ENCODE assay signal across 11 mouse cellular contexts in genomic region chr5:144162813-144163517, GRCm38 (mm10). TPM values are rescaled to one million over a fixed set of nuclear protein-coding genes. Genes with fewer than 3 reads are reported as not detected.
DNase-seq lines count a peak whose midpoint lies in the region; ATAC-seq lines count a peak whose summit lies in the region.
"Had no signal": no experiment of that assay in that cellular context is flagged by ENCODE, and none has a peak within 500 bp of the region (broad histone marks: within the 10 kb centered on the region; RNA-seq: fewer than 3 reads in every experiment).

No protein-coding gene starts in this region.

- H3K4me3 ChIP-seq in embryonic facial prominence, embryonic 15.5 days (replicated peaks), result no peak overlapping the region
- no peak overlapping the region for H3K4me3 ChIP-seq in lung, embryonic 16.5 days (ENCODE audit: low read length)
- no peak overlapping the region for H3K4me3 ChIP-seq in intestine, embryonic 15.5 days (replicated peaks)
- H3K4me3 ChIP-seq: neural tube, embryonic 13.5 days had no signal

- H3K9me3 ChIP-seq in embryonic facial prominence, embryonic 15.5 days (replicated peaks), result no peaks in the 10 kb centered on the region
- H3K9me3 ChIP-seq in lung, embryonic 16.5 days (ENCODE audit: control insufficient read depth, low read length), result no peaks in the 10 kb centered on the region
- H3K9me3 ChIP-seq in intestine, embryonic 15.5 days, result no peaks in the 10 kb centered on the region
- H3K9me3 ChIP-seq: neural tube, embryonic 13.5 days had no signal

- peak; percentile 41 for DNase-seq in adrenal gland, postnatal 14 days
- no peak for DNase-seq in adrenal gland, adult (ENCODE audit: inconsistent age in 2 of 2, low spot score in 1 of 2)
- DNase-seq in frontal cortex, postnatal 10 days (ENCODE audit: low spot score in 2 of 2), result no peak
- DNase-seq in T-cell, adult 2 months (ENCODE audit: low spot score), result no peak

- WGBS in embryonic facial prominence, embryonic 15.5 days, result 52% methylated on average over 10 of the region's 10 CpGs
- WGBS in lung, embryonic 16.5 days, result 61% methylated on average over 10 of the region's 10 CpGs
- WGBS in intestine, embryonic 15.5 days, result 78% methylated on average over 10 of the region's 10 CpGs

- peak overlapping the region; percentile 39; the same call in 1 of the 2 replicates for H3K27ac ChIP-seq in embryonic facial prominence, embryonic 15.5 days (replicated peaks)
- peak overlapping the region; percentile 39; the same call in 1 of the 2 replicates for H3K27ac ChIP-seq in lung, embryonic 16.5 days (ENCODE audit: low read length)
- H3K27ac ChIP-seq in intestine, embryonic 15.5 days, result no peak overlapping the region
- H3K27ac ChIP-seq: neural tube, embryonic 13.5 days had no signal

- no peak overlapping the region for H3K9ac ChIP-seq in embryonic facial prominence, embryonic 15.5 days
- H3K9ac ChIP-seq in lung, embryonic 16.5 days (ENCODE audit: low read length), result no peak overlapping the region
- no peak overlapping the region for H3K9ac ChIP-seq in intestine, embryonic 15.5 days
- H3K9ac ChIP-seq: neural tube, embryonic 13.5 days had no signal

- H3K4me1 ChIP-seq in embryonic facial prominence, embryonic 15.5 days, result peaks cover 26% of the 10 kb centered on the region
- peaks cover 10% of the 10 kb centered on the region; the same call in 1 of the 2 replicates for H3K4me1 ChIP-seq in lung, embryonic 16.5 days (replicated peaks; ENCODE audit: control insufficient read depth, insufficient read depth, low read length)
- peaks cover 9% of the 10 kb centered on the region for H3K4me1 ChIP-seq in intestine, embryonic 15.5 days (replicated peaks)

- peak; percentile 56 for ATAC-seq in CD4-positive, CD25-positive, alpha-beta regulatory T cell, adult 4 months
- ATAC-seq in embryonic facial prominence, embryonic 15.5 days (ENCODE audit: insufficient number of reproducible peaks, low FRiP score, low TSS enrichment, low read depth), result no peak
- peak; percentile 32; the same call in 1 of the 2 replicates for ATAC-seq in lung, embryonic 16.5 days (ENCODE audit: low read depth)
- ATAC-seq in intestine, embryonic 15.5 days, result no peak
- ATAC-seq: hindbrain, embryonic 16.5 days had no signal

- H3K27me3 ChIP-seq in embryonic facial prominence, embryonic 15.5 days, result no peaks in the 10 kb centered on the region
- H3K27me3 ChIP-seq in lung, embryonic 16.5 days (ENCODE audit: control insufficient read depth, insufficient read depth, low read depth, low read length), result no peaks in the 10 kb centered on the region
- no peaks in the 10 kb centered on the region for H3K27me3 ChIP-seq in intestine, embryonic 15.5 days (replicated peaks)
- H3K27me3 ChIP-seq: neural tube, embryonic 13.5 days had no signal

- H3K36me3 ChIP-seq in embryonic facial prominence, embryonic 15.5 days, result peaks cover 13% of the 10 kb centered on the region
- H3K36me3 ChIP-seq in lung, embryonic 16.5 days (ENCODE audit: control insufficient read depth, insufficient read depth, low read length), result peaks cover 5% of the 10 kb centered on the region
- peaks cover 4% of the 10 kb centered on the region; the same call in 1 of the 2 replicates for H3K36me3 ChIP-seq in intestine, embryonic 15.5 days

- H3K4me2 ChIP-seq in embryonic facial prominence, embryonic 15.5 days (replicated peaks), result no peak overlapping the region
- no peak overlapping the region for H3K4me2 ChIP-seq in lung, embryonic 16.5 days (ENCODE audit: low read depth, low read length)
- H3K4me2 ChIP-seq in intestine, embryonic 15.5 days (replicated peaks), result no peak overlapping the region
- H3K4me2 ChIP-seq: liver, embryonic 11.5 days; neural tube, embryonic 13.5 days had no signal

RNA-seq across cellular contexts. Expression of gene Bhlha15, which starts 27.1 kb away (rescaled TPM):
- total RNA-seq in adrenal gland, postnatal 14 days (2021), result 0.63 and 1.1 TPM in 2 replicates
- polyA plus RNA-seq in CD4-positive, CD25-positive, alpha-beta regulatory T cell, adult 4 months (2017; shearing (Covaris generic)), result under 1 TPM in 1 of 2 experiments, not detected in 1; 0.39 TPM
- polyA plus RNA-seq in embryonic facial prominence, embryonic 15.5 days (2015; fragmentation: Nextera tagmentation; extraction: Ambion mirVana), result 0.74 and 0.79 TPM in 2 replicates
- polyA plus RNA-seq in lung, embryonic 16.5 days (2015; fragmentation: Nextera tagmentation; extraction: Ambion mirVana), result 0.33 and 0.59 TPM in 2 replicates
- polyA plus RNA-seq in intestine, embryonic 15.5 days (2015; fragmentation: Nextera tagmentation; extraction: Ambion mirVana), result 7.6 and 15.3 TPM in 2 replicates

Comparison
In these comparisons a context has a peak if more than half of its experiments do, and no peak if none do; other contexts are left out.
1. ATAC-seq: peak in CD4-positive, CD25-positive, alpha-beta regulatory T cell, adult 4 months (single experiment) and lung, embryonic 16.5 days (single experiment); none in embryonic facial prominence, embryonic 15.5 days (single experiment) and intestine, embryonic 15.5 days (single experiment).